Mouse (Mus musculus) hindbrain, embryonic 16.5 days (tissue): ENCODE data around the gene Elmo2. TPM values are rescaled to one million over a fixed set of nuclear protein-coding genes. Genes with fewer than 3 reads are reported as not detected.

Source experiments
- polyA plus RNA-seq: library from polyadenylated mRNA; unstranded; fragments of >200 nt; fragmentation: Nextera tagmentation; extraction: Ambion mirVana; gene quantifications from 2 replicates; pipeline ENCODE4 v1.2.1, GENCODE M21; 2015

The Elmo2 gene
- polyA plus RNA-seq, 1 experiment from 2014 or later, result 96.2 TPM

Other genes with a start within 250 kb of the Elmo2 start
- not detected in 2 replicates for gene 1700025C18Rik, start 235.7 kb downstream of the Elmo2 start, polyA plus RNA-seq
- gene Cdh22, start 91.6 kb downstream of the Elmo2 start, polyA plus RNA-seq, result 11.0 and 13.1 TPM in 2 replicates
- 73.4 and 79.6 TPM in 2 replicates for gene Slc35c2, start 38.6 kb downstream of the Elmo2 start, polyA plus RNA-seq
- 4.5 and 5.5 TPM in 2 replicates for gene Zfp663, start 42.2 kb upstream of the Elmo2 start, polyA plus RNA-seq
- 6.8 and 9.0 TPM in 2 replicates for gene Zfp334, start 61.8 kb upstream of the Elmo2 start, polyA plus RNA-seq
- gene Ocstamp, start 73.9 kb upstream of the Elmo2 start, polyA plus RNA-seq, result 0.04 and 0.05 TPM in 2 replicates
- gene Slc13a3, start 146.8 kb upstream of the Elmo2 start, polyA plus RNA-seq, result 11.7 and 13.1 TPM in 2 replicates
- 40.6 and 42.6 TPM in 2 replicates for gene Trp53rka, start 166.8 kb upstream of the Elmo2 start, polyA plus RNA-seq
- gene Slc2a10, start 177.3 kb upstream of the Elmo2 start, polyA plus RNA-seq, result 3.0 and 3.3 TPM in 2 replicates